Comparison of ENCODE assay signal across 8 mouse cellular contexts in genomic region chr3:38888111-38888510, GRCm38 (mm10). TPM values are rescaled to one million over a fixed set of nuclear protein-coding genes. Genes with fewer than 3 reads are reported as not detected.
DNase-seq lines count a peak whose midpoint lies in the region; ATAC-seq and TF ChIP-seq lines count a peak whose summit lies in the region.

No protein-coding gene starts in this region.

- no peaks in the 10 kb centered on the region for H3K9me3 ChIP-seq in lung, embryonic 15.5 days

- peaks cover 4% of the 10 kb centered on the region; the same call in 1 of the 2 replicates for H3K4me1 ChIP-seq in cerebellum, adult 2 months (ENCODE audit: control insufficient read depth, insufficient read depth, low read length)
- peaks cover 33% of the 10 kb centered on the region for H3K4me1 ChIP-seq in lung, embryonic 15.5 days

- H3K27me3 ChIP-seq in cerebellum, adult 2 months (ENCODE audit: control insufficient read depth, insufficient read depth, low read length), result no peaks in the 10 kb centered on the region
- H3K27me3 ChIP-seq in lung, embryonic 15.5 days, result peaks cover 6% of the 10 kb centered on the region; the same call in 1 of the 2 replicates

- peak; percentile 76 for DNase-seq in NIH3T3 (ENCODE audit: low read depth)
- DNase-seq in cerebellum, adult 2 months, result peak; percentile 64 to 78
- peak; percentile 28 for DNase-seq in forelimb bud, embryonic 11.5 days (ENCODE audit: low read depth, low spot score)
- DNase-seq in heart, postnatal 4 days, result peak; percentile 79
- DNase-seq in layer of hippocampus, adult 9-10 months (ENCODE audit: low spot score), result peak; percentile 83
- peak; percentile 81 for DNase-seq in retina, postnatal 1 day

- H3K9ac ChIP-seq in lung, embryonic 15.5 days, result peak overlapping the region; percentile 79

- peak overlapping the region; percentile 95 for H3K4me2 ChIP-seq in lung, embryonic 15.5 days

- no peak for TF ChIP-seq POLR2A in cerebellum, adult 2 months (IDR thresholded peaks at IDR 0.05; ENCODE audit: borderline replicate concordance, insufficient read depth, low read length)

- H3K4me3 ChIP-seq in cerebellum, adult 2 months (replicated peaks; ENCODE audit: insufficient read depth, low read depth, low read length), result peak overlapping the region; percentile 42
- peak overlapping the region; percentile 70 for H3K4me3 ChIP-seq in lung, embryonic 15.5 days

- no peak overlapping the region for H3K27ac ChIP-seq in cerebellum, adult 2 months (ENCODE audit: insufficient read depth, low read length)
- H3K27ac ChIP-seq in lung, embryonic 15.5 days, result no peak overlapping the region

- 6% methylated on average over 24 of the region's 24 CpGs for WGBS in cerebellum, adult 2 months
- 13% methylated on average over 24 of the region's 24 CpGs for WGBS in lung, embryonic 15.5 days

- peaks cover 22% of the 10 kb centered on the region for H3K36me3 ChIP-seq in lung, embryonic 15.5 days

- peak; percentile 56; the same call in 1 of the 2 replicates for TF ChIP-seq CTCF in cerebellum, adult 2 months (IDR thresholded peaks at IDR 0.05; ENCODE audit: borderline replicate concordance, insufficient read depth, low read depth, low read length)

- no peak for ATAC-seq in lung, embryonic 15.5 days (ENCODE audit: borderline replicate concordance, extremely low read depth, low FRiP score, low TSS enrichment)
- ATAC-seq in inflammation-experienced regulatory T-cells, adult 6 months, result no peak

RNA-seq across cellular contexts. Expression of gene Fat4, which starts 1.4 kb away (rescaled TPM):
- polyA plus RNA-seq in cerebellum, adult 2 months (2012; rRNA removed), result 1.2 and 1.5 TPM in 2 replicates
- 10 to 100 TPM; 19.5 to 20.4 TPM for total RNA-seq in heart, postnatal 4 days (2021)
- polyA plus RNA-seq in lung, embryonic 15.5 days (2015; fragmentation: Nextera tagmentation; extraction: Ambion mirVana), result 4.6 and 5.3 TPM in 2 replicates
- under 1 TPM in 2 of 3 experiments, not detected in 1; 0.04 to 0.26 TPM for polyA plus RNA-seq in inflammation-experienced regulatory T-cells, adult 6 months (2017; shearing (Covaris generic))

Comparison
In these comparisons a context has a peak if more than half of its experiments do, and no peak if none do; other contexts are left out.
1. DNase-seq: peak in every context shown above with its lines; median percentile 83 in layer of hippocampus, adult 9-10 months; 81 in retina, postnatal 1 day; 79 in heart, postnatal 4 days; 76 in NIH3T3; 71 in cerebellum, adult 2 months; 28 in forelimb bud, embryonic 11.5 days.